Mouse (Mus musculus) small intestine, adult 2 months (tissue): ENCODE measurements around the gene B9d2. TPM values are rescaled to one million over a fixed set of nuclear protein-coding genes. Genes with fewer than 3 reads are reported as not detected.

Source experiments
- H3K27ac ChIP-seq: fragments of 200-500 bp; 2 replicates; pipeline ENCODE4 v1.5.1; 2012; ENCODE audit warnings: low read depth, low read length, control low read depth, inconsistent platforms; ENCODE audit not compliant: insufficient read depth
- H3K27me3 ChIP-seq: fragments of 200-500 bp; 2 replicates; pipeline ENCODE4 v1.6.1; 2012; ENCODE audit warnings: mild to moderate bottlenecking, moderate library complexity, low read length, inconsistent platforms; ENCODE audit not compliant: control insufficient read depth, insufficient read depth
- H3K36me3 ChIP-seq: fragments of 200-500 bp; 2 replicates; pipeline ENCODE4 v1.6.1; 2012; ENCODE audit warnings: mild to moderate bottlenecking, low read length, control low read depth, inconsistent platforms; ENCODE audit not compliant: control insufficient read depth, insufficient read depth
- H3K4me1 ChIP-seq: fragments of 200-500 bp; 2 replicates; pipeline ENCODE4 v1.6.1; 2012; ENCODE audit warnings: low read length, inconsistent platforms, mixed read lengths; ENCODE audit not compliant: control insufficient read depth, insufficient read depth, insufficient read length
- H3K4me3 ChIP-seq: fragments of 200-500 bp; 2 replicates; pipeline ENCODE4 v1.5.1; 2012; ENCODE audit warnings: low read depth, mild to moderate bottlenecking, control low read depth, inconsistent platforms, low read length, moderate library complexity
- CTCF ChIP-seq: fragments of 200-500 bp; IDR thresholded peaks from 2 replicates; pipeline ENCODE4 v1.5.1; 2012; ENCODE audit warnings: low read depth, mild to moderate bottlenecking, control low read depth, inconsistent platforms, low read length, moderate library complexity, mixed read lengths; ENCODE audit not compliant: insufficient replicate concordance, insufficient read length; ENCODE audit errors: extremely low read depth
- POLR2A ChIP-seq: fragments of 200-500 bp; IDR thresholded peaks from 2 replicates; pipeline ENCODE4 v1.6.1; 2012; ENCODE audit warnings: low read depth, mild to moderate bottlenecking, control low read depth, inconsistent platforms, low read length, moderate library complexity
- WGBS: fragments of 180-500 bp; shearing (Covaris S2); methylation state at CpG from one replicate; pipeline ENCODE4 v1.1.7; 2018; 5-methylcytosine and 5-hydroxymethylcytosine counted together
- polyA plus RNA-seq: library from polyadenylated mRNA; depleted of rRNA; stranded (reverse); fragments of >200 nt; gene quantifications from 2 replicates; pipeline ENCODE4 v1.2.3, GENCODE M21; 2012; rRNA removed

Gene B9d2
- polyA plus RNA-seq, 1 experiment = 33.2 TPM

DNA sequence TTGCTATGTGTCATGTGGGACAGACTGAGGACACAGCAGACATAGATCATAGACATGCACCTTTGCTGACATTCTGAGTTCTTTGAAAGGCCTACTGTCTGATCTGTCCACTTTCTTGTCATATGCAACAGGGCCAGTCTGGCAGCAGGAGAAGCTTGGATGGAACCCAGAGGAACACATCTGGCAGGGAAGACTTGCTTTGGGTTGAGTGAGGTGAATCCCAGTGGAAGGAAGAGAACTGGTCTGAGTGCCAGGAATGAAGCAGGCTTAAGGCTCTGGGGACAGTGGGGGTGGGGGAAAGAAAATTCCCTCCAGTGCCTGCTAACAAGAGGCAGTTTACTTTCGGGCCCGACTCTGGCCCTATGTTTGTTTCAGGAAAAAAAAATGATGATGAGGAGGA is 49.3 kb downstream of the B9d2 start:
- TF ChIP-seq POLR2A (no peak), CTCF (no peak)

DNA sequence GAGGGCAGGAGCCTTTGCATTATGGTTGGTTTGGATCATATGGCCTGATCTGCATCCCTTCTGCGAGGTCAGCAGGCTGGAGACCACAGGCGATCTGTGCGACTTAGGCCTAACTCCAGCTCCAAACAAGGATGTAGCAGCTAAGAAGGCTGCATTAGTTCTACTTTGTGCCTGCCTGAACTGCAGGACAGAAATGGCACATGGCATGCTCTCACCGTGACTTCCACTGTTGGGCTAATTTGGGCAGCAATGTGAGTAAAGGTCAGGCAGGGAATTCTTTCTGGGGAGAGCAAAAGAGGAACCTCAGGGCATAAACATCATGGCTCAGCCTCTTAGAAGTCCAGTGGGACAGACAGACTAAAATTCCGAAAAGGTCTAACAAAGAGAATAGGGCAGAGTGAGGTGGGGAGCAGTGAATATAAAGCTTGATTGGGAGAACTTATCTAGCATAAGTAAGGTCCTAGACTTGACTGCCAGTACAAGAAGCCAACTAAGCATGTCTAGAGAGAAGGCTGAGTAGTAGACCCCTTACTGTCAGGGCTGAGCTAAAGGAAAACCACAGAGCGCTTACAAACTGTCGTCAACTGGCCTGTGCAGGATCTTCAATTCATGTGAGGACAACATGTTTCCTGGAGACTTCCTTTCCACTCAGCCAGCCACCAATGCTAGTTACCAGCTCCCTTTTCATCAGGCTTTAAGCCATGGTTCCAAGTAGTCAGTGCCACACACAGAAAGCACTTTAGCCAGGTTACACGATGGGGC is 50.9 kb downstream of the B9d2 start:
- no peaks in the 10 kb centered on the region for H3K4me1 ChIP-seq
- 82% methylated on average over 8 of the region's 8 CpGs for WGBS
- no peak for TF ChIP-seq CTCF
- TF ChIP-seq POLR2A = no peak
- peaks cover 85% of the 10 kb centered on the region for H3K36me3 ChIP-seq
- H3K27ac ChIP-seq = no peak overlapping the region
- H3K4me3 ChIP-seq = no peak overlapping the region
- H3K27me3 ChIP-seq = no peaks in the 10 kb centered on the region

More for the DNA sequence above, 49.3 kb downstream of the B9d2 start:
- Histone ChIP-seq H3K36me3 (peaks cover 88% of the 10 kb centered on the region), H3K27me3 (no peaks in the 10 kb centered on the region), H3K4me3 (no peak overlapping the region), H3K4me1 (no peaks in the 10 kb centered on the region), H3K27ac (0 out of 2 replicates have a peak overlapping the region, but pooled peaks have one; percentile 30)
- WGBS = 72% methylated on average over 2 of the region's 2 CpGs

DNA sequence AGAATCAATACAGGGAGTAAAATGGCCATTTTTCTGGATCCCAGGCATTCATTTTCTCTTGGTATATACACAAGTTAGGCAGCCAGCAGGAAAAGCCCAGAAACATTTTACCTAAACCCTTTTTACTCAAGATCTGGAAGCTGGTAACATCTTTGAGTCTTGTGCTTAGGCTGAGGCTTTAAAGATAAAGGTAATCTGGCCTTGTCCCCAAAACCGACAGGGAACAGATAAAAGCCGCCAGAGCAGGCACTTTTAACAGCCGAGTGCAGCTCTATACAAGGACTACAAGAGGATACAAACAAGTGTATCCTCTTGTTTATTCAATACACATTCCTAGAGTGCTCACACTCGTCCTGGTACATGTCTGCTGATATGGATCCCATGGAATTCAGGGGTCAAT is 54.4 kb downstream of the B9d2 start:
- 54% methylated on average over 4 of the region's 4 CpGs for WGBS
- TF ChIP-seq CTCF = no peak
- peaks cover 82% of the 10 kb centered on the region for H3K36me3 ChIP-seq
- H3K4me1 ChIP-seq = no peaks in the 10 kb centered on the region
- H3K27ac ChIP-seq = no peak overlapping the region
- no peak overlapping the region for H3K4me3 ChIP-seq
- H3K27me3 ChIP-seq = no peaks in the 10 kb centered on the region

Other genes starting within 250 kb of the B9d2 start
- 133 and 320 TPM in 2 replicates for gene Ceacam1, start 203.2 kb upstream of the B9d2 start, polyA plus RNA-seq
- gene Ceacam2, start 140.9 kb upstream of the B9d2 start, polyA plus RNA-seq = 0.60 and 0.93 TPM in 2 replicates
- 12.6 and 36.8 TPM in 2 replicates for gene Erich4, start 64.9 kb upstream of the B9d2 start, polyA plus RNA-seq
- gene Dmac2, start 61.4 kb upstream of the B9d2 start, polyA plus RNA-seq = 47.3 and 74.8 TPM in 2 replicates
- gene B3gnt8, start 54.1 kb upstream of the B9d2 start, polyA plus RNA-seq = 4.7 and 8.2 TPM in 2 replicates
- gene Bckdha, start 21.8 kb upstream of the B9d2 start, polyA plus RNA-seq = 75.8 and 98.5 TPM in 2 replicates
- 31.7 and 64.7 TPM in 2 replicates for gene Exosc5, start 21.6 kb upstream of the B9d2 start, polyA plus RNA-seq
- gene Tmem91, start 5.6 kb upstream of the B9d2 start, polyA plus RNA-seq = 0.23 and 0.25 TPM in 2 replicates
- 20.8 and 24.4 TPM in 2 replicates for gene Tgfb1, start 6.2 kb downstream of the B9d2 start, polyA plus RNA-seq
- gene Ccdc97, start 38.3 kb downstream of the B9d2 start, polyA plus RNA-seq = 43.6 and 72.4 TPM in 2 replicates
- 28.9 and 60.2 TPM in 2 replicates for gene Hnrnpul1, start 74.0 kb downstream of the B9d2 start, polyA plus RNA-seq
- 13.2 and 14.4 TPM in 2 replicates for gene Axl, start 107.9 kb downstream of the B9d2 start, polyA plus RNA-seq
- gene Cyp2s1, start 136.1 kb downstream of the B9d2 start, polyA plus RNA-seq = 65.6 and 74.2 TPM in 2 replicates
- gene Cyp2b10, start 216.8 kb downstream of the B9d2 start, polyA plus RNA-seq = 40.2 and 48.9 TPM in 2 replicates